Mouse (Mus musculus) layer of hippocampus, postnatal 25 days (tissue): ENCODE data around the gene Ift140. TPM values are rescaled to one million over a fixed set of nuclear protein-coding genes. Genes with fewer than 3 reads are reported as not detected.
"Not testable (repeated sequence)": the region's sequence is repeated elsewhere in the genome, so short reads cannot be mapped to it uniquely, and the experiment has no call there.

Source experiments
- DNase-seq, 2 experiments: peaks; one replicate each; pipeline ENCODE4 v3.0.0; 2022; ENCODE audit warnings: mixed read lengths in 2 of 2, low spot score in 1 of 2; ENCODE audit errors: extremely low spot score in 1 of 2
- total RNA-seq, 2 experiments: library from RNA; stranded (reverse); gene quantifications; 2 replicates each; pipeline ENCODE4 v1.2.3; 2021

Gene Ift140
- total RNA-seq, 2 experiments from 2014 or later: 20.8 to 24.1 TPM

DNA sequence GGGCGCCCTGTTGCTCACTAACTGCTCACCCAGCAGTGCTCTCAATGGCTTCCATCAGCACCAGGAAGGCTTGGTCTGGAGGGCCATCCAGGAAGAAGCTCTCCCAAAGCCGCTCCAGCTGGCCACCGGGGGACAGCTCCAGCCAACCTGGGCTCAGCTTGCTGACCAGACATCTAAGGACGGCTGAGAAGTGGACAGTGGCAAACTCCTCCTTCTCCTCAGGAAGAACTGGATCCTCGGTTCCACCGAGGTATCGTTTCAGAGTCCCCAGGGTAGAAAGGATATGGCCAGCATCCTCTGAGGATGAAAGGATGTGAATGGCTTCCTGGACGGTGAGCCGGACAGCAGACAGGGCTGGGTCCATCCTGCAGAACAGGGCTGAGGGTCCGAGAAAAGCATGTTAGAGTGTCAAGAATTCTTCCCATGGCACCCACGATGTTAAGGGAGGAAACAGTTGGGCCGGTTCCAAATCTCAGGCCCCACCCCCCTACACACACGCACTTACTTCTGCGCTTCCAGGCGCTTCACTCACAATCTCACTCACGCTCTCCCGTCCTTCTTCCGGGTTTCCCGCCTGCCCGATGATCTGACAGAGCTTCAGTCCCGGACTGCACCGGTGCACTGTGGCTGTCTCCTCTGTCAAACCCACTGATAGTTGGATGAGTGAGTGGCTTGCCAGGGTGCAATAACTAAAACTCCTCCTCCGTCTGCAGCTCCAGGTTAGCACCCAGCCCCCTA, 99.2 kb downstream of the Ift140 start:
- DNase-seq: no peak

DNA sequence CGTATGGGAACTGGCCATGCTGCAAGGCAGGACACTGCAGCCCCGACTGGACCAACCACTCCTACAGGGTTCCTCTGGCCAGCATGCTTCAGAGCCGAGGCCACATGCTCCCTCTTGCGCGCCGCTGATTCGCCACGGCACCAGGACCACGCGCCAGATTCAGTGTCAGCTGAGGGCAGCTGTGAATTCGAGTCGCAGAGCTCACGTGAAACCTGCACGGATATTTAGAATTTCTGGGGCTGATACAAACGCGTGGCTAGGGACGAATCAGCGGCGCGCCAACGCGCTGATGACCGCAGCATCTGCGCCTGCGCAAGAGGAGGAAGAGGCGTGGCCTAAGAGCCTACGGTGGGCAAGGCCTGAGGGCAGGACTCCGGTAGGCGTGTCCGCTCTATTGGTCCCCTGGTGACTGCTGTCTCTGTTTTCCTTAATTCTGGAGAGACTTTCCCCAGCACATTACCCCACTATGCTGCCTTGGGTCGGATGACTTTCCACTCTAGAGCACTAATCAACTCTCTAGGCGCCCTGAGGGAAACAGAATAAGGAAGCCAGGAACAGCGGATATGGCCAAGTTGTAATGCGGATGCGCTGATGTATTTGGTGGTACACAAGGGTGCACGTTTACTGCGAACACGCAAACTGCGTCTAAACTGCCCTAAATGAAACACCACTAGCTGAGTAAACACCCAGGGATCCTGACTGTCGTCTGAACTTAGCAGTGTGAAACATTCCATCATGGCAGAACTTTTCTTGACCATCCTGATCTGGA, 100.0 kb downstream of the Ift140 start, which contains the start of gene Telo2:
TSS of gene Telo2 (minus strand) at position 304 of the 769 bp plus-strand sequence.
- DNase-seq: peak; percentile 87 to 89

DNA sequence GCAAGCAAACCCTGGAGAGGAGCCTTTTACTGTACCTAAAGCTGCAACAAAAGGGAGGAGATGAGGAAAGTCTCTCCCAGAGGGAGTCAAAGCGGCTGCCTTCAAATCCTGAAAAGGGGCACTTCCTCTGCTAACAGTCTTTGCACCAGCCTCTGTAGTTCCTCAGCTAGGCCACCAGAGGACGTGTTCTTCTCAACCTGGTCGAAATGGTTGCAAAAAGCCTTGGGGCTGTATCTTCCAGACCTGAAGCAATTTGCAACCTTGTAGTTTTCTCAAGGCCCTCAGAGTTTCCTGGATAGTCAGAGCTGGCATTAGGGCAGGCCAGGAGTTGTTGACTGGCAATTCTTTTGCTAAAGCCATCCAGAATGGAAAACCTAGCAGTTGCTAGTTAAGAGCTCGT, 101.4 kb downstream of the Ift140 start:
- DNase-seq: no peak

DNA sequence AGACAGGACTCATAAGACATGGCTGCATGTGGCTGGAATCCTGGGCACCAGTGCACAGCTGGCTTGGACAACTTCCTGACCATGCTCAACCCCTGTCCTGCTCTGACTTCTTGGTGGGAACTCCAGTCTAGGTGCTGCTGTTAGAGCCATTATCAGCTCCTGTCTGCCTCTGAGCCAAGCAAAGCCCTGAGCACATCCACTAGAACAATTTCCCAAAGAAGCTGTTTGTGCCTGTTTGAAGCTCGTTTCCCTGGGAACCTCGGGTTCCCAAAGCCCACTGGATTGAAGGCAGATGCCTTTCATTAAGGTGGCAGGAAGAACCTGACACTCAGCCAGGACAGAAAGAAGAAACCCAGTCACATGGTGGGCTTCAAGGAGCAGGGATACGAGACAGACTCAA, 104.5 kb downstream of the Ift140 start, which contains the start of gene Ptx4:
TSS of gene Ptx4 (plus strand) at position 355 of the 400 bp plus-strand sequence.
- no peak for DNase-seq

DNA sequence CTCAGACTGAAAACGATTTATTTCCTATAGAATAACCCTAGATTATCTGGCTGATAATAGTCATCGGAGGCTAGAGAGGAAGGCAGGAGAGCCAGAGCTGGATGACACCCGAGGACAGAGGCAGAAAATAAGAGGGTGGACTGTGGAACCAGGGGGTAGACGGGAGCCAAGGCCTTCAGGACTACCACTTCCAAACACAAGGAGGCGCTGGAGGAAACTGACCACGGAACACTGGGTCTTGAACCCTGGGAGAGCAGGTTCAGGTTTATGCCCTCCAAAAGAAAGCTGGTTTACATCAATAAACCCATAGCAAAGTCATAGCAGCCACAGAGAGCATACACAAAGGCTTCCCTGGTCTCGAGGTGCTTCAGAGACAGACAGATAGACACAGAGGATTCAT, 108.1 kb downstream of the Ift140 start:
- DNase-seq: no peak

DNA sequence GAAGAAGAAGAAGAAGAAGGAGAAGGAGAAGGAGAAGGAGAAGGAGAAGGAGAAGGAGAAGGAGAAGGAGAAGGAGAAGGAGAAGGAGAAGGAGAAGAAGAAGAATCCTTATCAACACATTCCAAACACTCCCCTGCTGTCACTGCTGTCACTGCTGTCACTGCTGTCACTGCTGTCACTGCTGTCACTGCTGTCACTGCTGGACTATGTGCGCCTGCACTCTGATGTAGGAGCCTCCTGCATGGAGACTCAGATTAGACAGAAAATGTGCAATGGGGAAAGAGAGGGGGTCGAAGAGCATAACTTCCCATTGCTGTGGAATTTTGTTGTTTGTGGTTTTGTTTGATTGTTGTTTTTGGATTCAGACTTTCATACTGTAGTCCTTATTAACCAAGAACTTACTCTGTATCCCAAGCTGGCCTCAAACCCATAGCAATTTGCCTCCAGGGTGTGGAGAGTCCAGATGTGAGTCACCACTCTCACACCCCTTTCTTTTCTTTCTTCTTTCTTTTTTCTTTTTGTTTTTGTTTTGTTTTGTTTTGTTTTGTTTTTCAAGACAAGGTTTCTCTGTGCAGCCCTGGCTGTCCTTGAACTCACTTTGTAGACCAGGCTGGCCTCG, 109.7 kb downstream of the Ift140 start:
- not testable (repeated sequence) for DNase-seq

DNA sequence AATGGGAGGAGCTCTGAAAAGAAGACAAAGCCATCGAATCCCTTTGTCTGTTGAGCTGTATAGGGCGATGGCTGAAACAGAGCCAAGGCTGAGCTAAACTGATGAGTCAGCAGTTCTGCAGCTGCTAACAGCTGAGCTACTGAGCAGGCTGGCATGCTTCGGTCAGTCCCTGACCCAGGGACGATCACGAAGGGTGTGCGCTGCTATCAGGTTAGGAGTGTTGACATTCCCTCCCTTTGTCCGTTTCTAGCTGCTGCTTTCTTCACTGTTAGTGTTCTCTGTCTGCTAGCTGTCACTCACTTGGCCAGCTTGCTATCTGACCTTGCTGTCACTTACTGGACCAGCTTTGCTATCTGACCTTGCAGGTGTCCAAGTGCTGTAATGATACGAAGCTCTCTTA, 111.2 kb downstream of the Ift140 start:
- no peak for DNase-seq

DNA sequence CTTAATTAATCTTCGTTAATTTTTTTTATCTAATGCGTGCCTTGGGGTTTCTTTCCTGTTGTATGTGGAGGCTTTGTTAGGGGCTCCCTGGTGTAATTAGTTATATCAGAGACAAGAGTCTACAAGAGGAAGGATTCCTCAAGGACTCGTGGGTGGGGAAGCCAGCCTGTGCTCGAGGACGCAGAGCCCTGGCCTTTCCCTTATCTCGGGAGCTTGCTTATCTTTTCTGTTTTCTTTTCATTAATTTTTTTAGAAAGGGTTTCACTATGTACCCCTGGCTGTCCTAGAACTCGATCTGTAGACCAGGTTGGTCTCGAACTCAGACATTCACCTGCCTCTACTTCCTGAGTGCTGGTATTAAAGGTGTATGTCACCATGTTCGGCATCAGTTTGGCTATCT, 111.8 kb downstream of the Ift140 start:
- DNase-seq: no peak

DNA sequence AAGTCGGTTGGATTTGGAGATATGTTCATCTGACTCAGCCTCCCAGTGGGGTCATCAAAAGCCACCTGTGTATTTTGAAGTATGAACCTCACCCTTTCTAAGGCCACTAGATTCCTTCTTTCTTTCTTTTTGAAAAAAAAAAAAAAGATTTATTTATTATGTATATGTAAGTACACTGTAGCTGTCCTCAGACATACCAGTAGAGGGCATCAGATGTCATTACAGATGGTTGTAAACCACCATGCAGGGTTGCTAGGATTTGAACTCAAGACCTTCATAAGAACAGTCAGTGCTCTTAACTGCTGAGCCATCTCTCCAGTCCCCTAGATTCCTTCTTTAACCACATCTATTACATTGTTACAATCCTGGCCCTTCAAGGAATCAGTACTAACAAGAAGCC, 114.2 kb downstream of the Ift140 start:
- DNase-seq: no peak

DNA sequence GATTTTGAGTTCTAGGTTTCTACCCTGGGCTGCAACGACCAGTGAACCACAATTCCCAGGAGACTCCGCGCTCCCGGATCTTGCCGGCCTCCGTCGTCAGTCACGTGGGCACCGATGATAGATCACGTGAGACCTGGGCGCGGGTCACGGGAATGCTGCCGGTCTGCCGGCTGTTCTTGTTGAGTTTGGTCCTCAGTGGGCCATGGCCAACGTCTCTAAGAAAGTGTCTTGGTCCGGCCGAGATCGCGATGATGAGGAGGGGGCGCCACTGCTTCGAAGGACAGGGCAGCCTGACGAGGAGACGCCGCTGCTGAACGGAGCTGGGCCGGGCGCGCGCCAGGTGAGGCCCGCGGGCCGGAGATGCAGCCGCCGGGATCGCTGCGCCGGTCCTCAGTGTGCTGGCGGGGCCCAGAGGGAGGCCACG, 117.4 kb downstream of the Ift140 start, which contains the start of gene Clcn7:
TSS of gene Clcn7 (plus strand) at position 117 of the 424 bp plus-strand sequence.
- DNase-seq: peak; percentile 87 to 91

DNA sequence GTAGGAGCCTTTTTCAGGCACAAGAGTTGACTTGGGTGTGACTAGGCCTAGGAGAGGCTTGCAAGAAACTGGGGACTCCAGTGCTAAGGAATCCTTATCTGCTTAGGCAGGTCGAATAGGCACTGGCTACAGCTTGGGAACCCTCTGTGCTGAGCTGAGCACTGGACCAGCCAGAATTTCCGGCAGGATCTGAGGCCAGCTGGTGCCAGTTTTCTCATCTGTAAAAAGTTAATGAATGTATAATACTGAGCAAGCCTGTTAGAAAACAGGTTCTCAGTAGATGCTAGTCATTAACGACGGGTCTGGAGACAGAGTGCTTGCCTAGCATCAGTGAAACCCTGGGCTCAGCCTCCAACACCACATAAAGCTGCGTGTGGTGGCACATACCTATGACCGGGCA, 119.7 kb downstream of the Ift140 start:
- DNase-seq: no peak

DNA sequence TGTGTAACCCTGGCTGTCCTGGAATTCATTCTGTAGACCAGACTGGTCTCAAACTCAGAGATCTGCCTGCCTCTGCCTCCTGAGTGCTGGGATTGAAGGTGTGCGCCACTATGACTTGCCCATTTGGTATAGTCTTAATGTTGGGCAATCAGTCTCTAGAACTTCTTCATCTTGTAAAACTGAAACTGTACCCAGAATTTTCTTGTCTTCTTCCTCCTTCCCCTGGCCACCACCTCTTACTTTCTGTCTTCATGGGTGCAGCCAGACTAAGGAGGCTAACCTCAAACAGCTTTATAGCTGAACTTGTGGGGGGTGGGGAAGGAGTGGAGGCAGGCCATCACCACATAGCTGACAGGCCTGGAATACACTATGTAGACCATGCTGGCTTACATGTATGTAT, 122.9 kb downstream of the Ift140 start:
- DNase-seq: no peak

DNA sequence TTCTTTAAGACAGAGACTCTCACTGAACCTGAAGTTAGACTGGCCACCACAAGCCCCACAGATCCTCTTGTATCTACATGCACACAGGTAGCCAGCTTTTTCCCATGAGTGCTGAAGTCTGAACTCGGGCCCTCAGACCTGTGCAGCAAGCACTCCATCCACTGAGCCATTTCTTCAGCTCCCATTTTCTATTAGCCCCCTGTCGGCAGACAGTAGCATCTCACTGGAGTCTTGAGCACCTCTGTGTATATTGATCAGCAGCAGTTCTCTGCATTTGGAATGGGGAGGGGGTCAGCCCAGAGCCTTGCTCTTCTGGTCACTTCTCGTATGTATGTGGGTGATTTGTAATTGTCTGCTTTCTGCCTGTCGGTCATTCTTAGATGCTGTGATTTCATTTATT, 124.1 kb downstream of the Ift140 start:
- DNase-seq: no peak

Other genes starting within 250 kb of the Ift140 start
- gene Meiob, start 211.8 kb upstream of the Ift140 start, total RNA-seq: not detected
- gene Hagh, start 175.9 kb upstream of the Ift140 start, total RNA-seq: 100 to 1,000 TPM; 127 to 136 TPM
- gene Fahd1, start 165.7 kb upstream of the Ift140 start, total RNA-seq: 10 to 100 TPM; 19.8 to 20.6 TPM
- gene Igfals, start 150.1 kb upstream of the Ift140 start, total RNA-seq: not detected
- 10 to 100 TPM; 33.5 to 38.1 TPM for gene Nubp2, start 129.7 kb upstream of the Ift140 start, total RNA-seq
- gene Spsb3, start 129.4 kb upstream of the Ift140 start, total RNA-seq: 10 to 100 TPM; 41.5 to 48.9 TPM
- gene Eme2, start 121.0 kb upstream of the Ift140 start, total RNA-seq: 10 to 100 TPM; 54.0 to 69.1 TPM
- 10 to 100 TPM; 74.3 to 78.9 TPM for gene Mrps34, start 121.0 kb upstream of the Ift140 start, total RNA-seq
- gene Nme3, start 119.6 kb upstream of the Ift140 start, total RNA-seq: 10 to 100 TPM; 54.8 to 61.5 TPM
- gene Mapk8ip3, start 79.1 kb upstream of the Ift140 start, total RNA-seq: 100 to 1,000 TPM; 367 to 401 TPM
- 1 to 10 TPM; 5.5 to 5.6 TPM for gene Jpt2, start 55.4 kb upstream of the Ift140 start, total RNA-seq
- gene Cramp1l, start 297 bp upstream of the Ift140 start, total RNA-seq: 10 to 100 TPM; 23.6 to 27.5 TPM
- 1 to 10 TPM; 8.0 to 8.4 TPM for gene Tmem204, start 67.5 kb downstream of the Ift140 start, total RNA-seq
- gene Telo2, start 99.9 kb downstream of the Ift140 start, total RNA-seq: 10 to 100 TPM; 29.3 to 43.2 TPM
- 1 to 10 TPM; 2.5 to 2.9 TPM for gene Ptx4, start 104.7 kb downstream of the Ift140 start, total RNA-seq
- 10 to 100 TPM; 49.6 to 54.2 TPM for gene Clcn7, start 117.3 kb downstream of the Ift140 start, total RNA-seq
- not detected for gene Ccdc154, start 146.4 kb downstream of the Ift140 start, total RNA-seq
- not detected for gene Gm38655, start 159.4 kb downstream of the Ift140 start, total RNA-seq
- gene BC003965, start 168.5 kb downstream of the Ift140 start, total RNA-seq: 10 to 100 TPM; 20.7 to 21.5 TPM
- gene Unkl, start 172.3 kb downstream of the Ift140 start, total RNA-seq: 10 to 100 TPM; 32.5 to 34.4 TPM
- 10 to 100 TPM; 74.3 to 74.9 TPM for gene Gnptg, start 224.0 kb downstream of the Ift140 start, total RNA-seq
- gene Tsr3, start 224.1 kb downstream of the Ift140 start, total RNA-seq: 10 to 100 TPM; 25.1 to 28.5 TPM
- 1 to 10 TPM; 6.6 to 8.9 TPM for gene Baiap3, start 240.3 kb downstream of the Ift140 start, total RNA-seq